In the genomic region with DNA sequence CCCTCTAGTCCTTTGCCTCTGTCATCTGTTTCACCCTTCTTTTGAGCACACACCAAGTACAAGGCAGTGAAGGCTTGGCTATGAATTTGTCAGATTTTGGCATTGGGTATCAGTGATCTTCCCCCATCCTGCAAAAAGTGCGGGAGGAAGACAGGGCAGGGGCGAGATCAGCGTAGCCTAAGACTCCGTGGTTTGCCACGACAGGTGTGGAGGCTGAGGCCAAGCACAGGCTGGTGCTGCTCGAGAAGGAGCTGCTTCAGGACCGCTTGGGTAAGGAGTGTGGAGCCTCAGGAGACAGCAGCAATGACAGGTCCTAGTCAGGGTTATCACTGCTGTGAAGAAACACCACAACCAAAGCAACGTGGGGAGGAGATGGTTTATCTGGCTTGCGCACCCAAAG, we compare ENCODE assay signal across 24 mouse cellular contexts. TPM values are rescaled to one million over a fixed set of nuclear protein-coding genes. Genes with fewer than 3 reads are reported as not detected.
"Had no signal": no experiment of that assay in that cellular context is flagged by ENCODE, and none has a peak within 500 bp of the region (broad histone marks: within the 10 kb centered on the region; RNA-seq: fewer than 3 reads in every experiment).

No protein-coding gene starts in this region.

- DNase-seq: kidney, adult 8-10 months; kidney, postnatal 10 days; kidney, postnatal 36 days; layer of hippocampus, postnatal 36 days; left cerebral cortex, postnatal 4 days; liver, embryonic 13.5 days; lung, adult 2 months; lung, postnatal 14 days; lung, postnatal 4 days had no signal

- H3K4me3 ChIP-seq: kidney, embryonic 15.5 days; left cerebral cortex, adult 2 months; limb, embryonic 12.5 days; limb, embryonic 15.5 days; liver, embryonic 13.5 days; midbrain, embryonic 12.5 days had no signal

- H3K36me3 ChIP-seq: kidney, embryonic 15.5 days; limb, embryonic 12.5 days; limb, embryonic 15.5 days; liver, embryonic 13.5 days; midbrain, embryonic 12.5 days had no signal

- H3K9me3 ChIP-seq: kidney, embryonic 15.5 days; limb, embryonic 12.5 days; limb, embryonic 15.5 days; liver, embryonic 13.5 days; midbrain, embryonic 12.5 days had no signal

- H3K9ac ChIP-seq: kidney, embryonic 15.5 days; limb, embryonic 12.5 days; limb, embryonic 15.5 days; liver, embryonic 13.5 days; midbrain, embryonic 12.5 days had no signal

- H3K27me3 ChIP-seq: kidney, embryonic 15.5 days; limb, embryonic 15.5 days; midbrain, embryonic 12.5 days had no signal

- H3K27ac ChIP-seq: kidney, embryonic 15.5 days; left cerebral cortex, adult 2 months; limb, embryonic 12.5 days; limb, embryonic 15.5 days; liver, embryonic 13.5 days; midbrain, embryonic 12.5 days had no signal

- H3K4me2 ChIP-seq: kidney, embryonic 15.5 days; limb, embryonic 12.5 days; limb, embryonic 15.5 days; liver, embryonic 13.5 days; midbrain, embryonic 12.5 days had no signal

- ATAC-seq: intestine, postnatal 0 days; midbrain, embryonic 16.5 days had no signal

- H3K4me1 ChIP-seq: liver, embryonic 13.5 days; midbrain, embryonic 12.5 days had no signal

RNA-seq across cellular contexts. Expression of a gene that starts 0.9 kb away (rescaled TPM):
- total RNA-seq: monocyte, adult 5-6 weeks had no signal
- polyA plus RNA-seq: intestine, embryonic 14.5 days; intestine, postnatal 0 days; kidney, embryonic 15.5 days; limb, embryonic 12.5 days; limb, embryonic 15.5 days; liver, embryonic 13.5 days; liver, embryonic 16.5 days; midbrain, embryonic 12.5 days; neural tube, embryonic 11.5 days; neural tube, embryonic 14.5 days; small intestine, adult 2 months; spleen, adult 2 months had no signal

RNA-seq across cellular contexts. Expression of a gene that starts 9.9 kb away (rescaled TPM):
- total RNA-seq: monocyte, adult 5-6 weeks had no signal
- polyA plus RNA-seq: limb, embryonic 12.5 days; neural tube, embryonic 11.5 days; testis, adult 2 months had no signal

RNA-seq across cellular contexts. Expression of a gene that starts 47.0 kb away (rescaled TPM):
- total RNA-seq: monocyte, adult 5-6 weeks had no signal
